Mouse (Mus musculus) T-helper 17 cell (primary cell): ENCODE measurements around the gene Cartpt.
"Not testable (repeated sequence)": the region's sequence is repeated elsewhere in the genome, so short reads cannot be mapped to it uniquely, and the experiment has no call there.

Source experiments
- in situ Hi-C, 2 experiments: fragments of 300-600 bp; cut with MboI, MseI; formaldehyde crosslinking; loops; 1 replicate in 1 of 2; 2 replicates in 1 of 2; pipeline ENCODE4 v1.15.1; 2025; ENCODE audit warnings: high pct_unique_total_duplicates in 2 of 2

The Cartpt gene

DNA sequence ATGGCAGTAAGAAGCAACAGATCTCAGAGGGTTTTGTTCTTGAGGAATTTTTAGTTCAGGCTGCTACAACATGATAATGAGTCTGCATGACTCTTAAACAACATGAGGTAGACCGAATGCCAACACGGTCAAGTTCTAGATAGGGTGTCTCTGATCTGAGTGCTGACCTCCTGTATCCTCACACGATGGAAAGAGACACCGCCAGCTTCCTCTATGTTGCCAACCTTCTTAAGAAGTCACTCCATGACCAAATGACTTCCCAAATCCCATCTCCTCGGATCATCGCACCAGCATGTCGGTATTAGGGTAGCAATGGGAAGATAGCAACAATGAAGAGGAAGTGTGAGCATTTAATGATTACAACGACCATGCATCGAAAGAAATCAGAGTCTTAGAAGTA, 43.6 kb downstream of the Cartpt start:
- in situ Hi-C loops, result no loop called here

DNA sequence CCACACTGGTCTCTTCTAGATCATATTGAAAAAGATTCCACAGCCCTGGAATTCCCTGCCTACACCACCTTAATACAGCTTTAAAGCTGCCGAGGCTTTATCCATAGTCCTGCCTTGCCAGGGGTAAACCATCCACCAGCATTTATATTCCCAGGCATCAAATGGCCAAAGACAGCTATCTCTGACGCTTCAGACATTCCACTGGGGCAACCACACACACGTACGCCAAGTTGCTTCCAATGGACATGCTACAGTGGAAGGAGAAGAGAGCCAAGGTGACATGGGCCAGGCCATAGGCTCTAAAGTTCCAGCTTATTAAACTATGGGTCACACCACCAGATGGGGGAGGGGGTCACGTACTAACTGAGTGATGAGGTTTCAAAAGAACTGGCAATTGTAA, 45.7 kb downstream of the Cartpt start:
- in situ Hi-C loops, result no loop called here

- in situ Hi-C loops, result no loop called here
Observed at GRCm38 (mm10) chr13:99853131-99853530, 47.8 kb downstream of the Cartpt start.

- in situ Hi-C loops, result not testable (repeated sequence)
Observed at GRCm38 (mm10) chr13:99852416-99852815, 48.5 kb downstream of the Cartpt start.

DNA sequence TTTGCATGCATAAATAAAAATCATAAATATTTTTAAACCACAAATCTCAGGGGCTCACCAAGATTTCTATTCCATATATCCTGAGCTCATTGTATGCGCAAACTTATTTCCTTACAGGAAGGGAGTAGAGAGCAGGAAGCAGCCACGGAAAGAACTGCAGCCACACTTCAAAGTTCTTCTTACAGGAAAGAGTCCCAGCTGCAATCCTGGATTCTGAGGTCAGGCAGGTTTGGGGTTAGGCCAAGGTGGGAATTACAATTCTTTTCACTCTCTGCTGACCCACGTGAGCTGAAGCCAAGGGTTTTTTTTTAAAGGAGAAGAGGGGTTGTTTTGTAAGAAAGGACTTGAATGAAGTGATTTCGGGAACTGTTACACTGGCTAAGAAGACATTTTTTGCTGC, 49.9 kb downstream of the Cartpt start:
- in situ Hi-C loops, result no loop called here

GRCm38 (mm10) chr13:99849597-99849996, 51.3 kb downstream of the Cartpt start:
- in situ Hi-C loops, result loop anchor here in 1 of 2 experiments (5.0 to 10.0 kb wide), 2 partner anchors 355 to 477 kb away; no protein-coding TSS in a partner anchor
